Mouse (Mus musculus) heart, postnatal 4 days (tissue): ENCODE results near the gene Arl14. TPM values are rescaled to one million over a fixed set of nuclear protein-coding genes. Genes with fewer than 3 reads are reported as not detected.

Experiments
- total RNA-seq, 2 experiments: library from RNA; stranded (reverse); gene quantifications; 2 replicates each; pipeline ENCODE4 v1.2.3; 2021

Arl14 gene
- total RNA-seq, 2 experiments from 2014 or later = not detected

Other genes starting within 250 kb of the Arl14 start
- 10 to 100 TPM in 1 of 2 experiments, 1 to 10 TPM in 1; 8.4 to 11.6 TPM for gene Ift80, start 217.8 kb upstream of the Arl14 start, total RNA-seq
- gene Smc4, start 217.7 kb upstream of the Arl14 start, total RNA-seq = 100 to 1,000 TPM in 1 of 2 experiments, 10 to 100 TPM in 1; 93.9 to 109 TPM
- 10 to 100 TPM; 31.4 to 35.3 TPM for gene Trim59, start 177.7 kb upstream of the Arl14 start, total RNA-seq
- 10 to 100 TPM; 56.0 to 60.5 TPM for gene Kpna4, start 95.3 kb upstream of the Arl14 start, total RNA-seq
- 10 to 100 TPM; 23.0 to 26.1 TPM for gene Ppm1l, start 94.4 kb downstream of the Arl14 start, total RNA-seq